Mouse (Mus musculus): ENCODE results near the gene Pigm.

DNA sequence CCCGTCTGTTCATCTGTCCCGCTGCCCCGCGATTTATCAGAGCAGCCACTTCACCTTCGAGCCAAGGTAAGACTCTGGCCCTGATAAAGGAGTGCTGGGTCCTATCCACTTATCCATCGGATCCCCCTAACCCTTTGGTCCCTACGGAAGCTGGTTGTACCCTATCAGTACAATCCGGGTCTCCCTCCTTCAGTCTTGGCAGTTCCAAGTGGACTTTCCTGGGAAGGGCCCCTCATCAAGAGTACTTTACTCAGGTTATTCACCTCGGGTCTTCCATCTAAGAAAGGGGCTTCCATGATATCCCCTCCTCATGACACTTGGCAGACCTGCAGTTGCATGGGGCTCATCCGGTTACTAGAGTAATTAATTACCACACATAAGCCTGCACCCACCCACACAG, 35.0 kb upstream of the Pigm start:
- TF ChIP-seq CTCF (IDR thresholded peaks at IDR 0.05; ENCODE audit: borderline replicate concordance, insufficient read depth, low read length), result no peak
- TF ChIP-seq POLR2A (IDR thresholded peaks at IDR 0.05; ENCODE audit: low read depth, low read length), result no peak
